Mouse (Mus musculus) testis, adult 2 months (tissue): ENCODE measurements at regions not wholly inside any gene's neighbourhood (a gene's known extent, or its start where the extent isn't known, plus 50 kb on each side); places are given as distances from the start of the nearest gene placed in this dataset.
A peak's percentile ranks its signal among the peaks of the same experiment; 100 is the strongest.
"Not testable (repeated sequence)": the region's sequence is repeated elsewhere in the genome, so short reads cannot be mapped to it uniquely, and the experiment has no call there.

Experiments
- H3K27ac ChIP-seq: fragments of 200-500 bp; 2 replicates; pipeline ENCODE4 v1.5.1; 2012; ENCODE audit warnings: low read depth, low read length; ENCODE audit not compliant: control insufficient read depth, insufficient read depth
- H3K27me3 ChIP-seq: fragments of 200-500 bp; 2 replicates; pipeline ENCODE4 v1.6.1; 2012; ENCODE audit warnings: mild to moderate bottlenecking, low read length, moderate library complexity; ENCODE audit not compliant: control insufficient read depth, insufficient read depth
- H3K36me3 ChIP-seq: fragments of 200-500 bp; 2 replicates; pipeline ENCODE4 v1.6.1; 2012; ENCODE audit warnings: mild to moderate bottlenecking, low read length; ENCODE audit not compliant: control insufficient read depth, insufficient read depth
- H3K4me1 ChIP-seq: fragments of 200-500 bp; 2 replicates; pipeline ENCODE4 v1.6.1; 2012; ENCODE audit warnings: low read length; ENCODE audit not compliant: control insufficient read depth, insufficient read depth
- H3K4me3 ChIP-seq: fragments of 200-500 bp; 2 replicates; pipeline ENCODE4 v1.5.1; 2012; ENCODE audit warnings: low read depth, mild to moderate bottlenecking, low read length, moderate library complexity, mixed read lengths; ENCODE audit not compliant: control insufficient read depth
- CTCF ChIP-seq: fragments of 200-500 bp; IDR thresholded peaks from 2 replicates; pipeline ENCODE4 v1.5.1; 2012; ENCODE audit warnings: low read depth, mild to moderate bottlenecking, inconsistent platforms, low read length, moderate library complexity; ENCODE audit not compliant: control insufficient read depth, insufficient read depth, insufficient replicate concordance
- POLR2A ChIP-seq: fragments of 200-500 bp; IDR thresholded peaks from 2 replicates; pipeline ENCODE4 v1.6.1; 2012; ENCODE audit warnings: low read depth, mild to moderate bottlenecking, inconsistent platforms, low read length, moderate library complexity; ENCODE audit not compliant: control insufficient read depth

DNA sequence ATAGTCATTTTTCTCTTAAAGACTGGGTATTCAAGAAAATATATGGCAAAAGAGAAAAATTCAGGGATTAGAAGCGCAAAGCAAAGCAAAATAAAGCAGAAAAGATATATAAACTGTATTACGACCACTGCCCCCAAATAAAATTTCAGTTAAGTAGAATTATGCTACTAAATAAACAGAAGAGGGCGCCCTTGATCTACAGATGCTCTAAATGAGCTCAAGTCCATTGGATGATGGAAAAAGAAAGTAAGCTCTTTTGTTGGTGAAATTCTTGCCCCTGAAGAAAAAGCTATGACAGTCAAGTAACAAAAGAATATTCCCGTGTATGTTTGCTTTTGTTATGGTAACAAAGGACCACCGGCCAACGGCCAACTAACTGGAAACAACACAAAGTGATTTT lies 165.5 kb upstream of the Stk26 start:
- TF ChIP-seq CTCF = no peak
- TF ChIP-seq POLR2A = no peak
- no peaks in the 10 kb centered on the region for H3K36me3 ChIP-seq
- H3K4me3 ChIP-seq = no peak overlapping the region
- no peak overlapping the region for H3K27ac ChIP-seq
- no peaks in the 10 kb centered on the region for H3K4me1 ChIP-seq
- no peaks in the 10 kb centered on the region for H3K27me3 ChIP-seq

DNA sequence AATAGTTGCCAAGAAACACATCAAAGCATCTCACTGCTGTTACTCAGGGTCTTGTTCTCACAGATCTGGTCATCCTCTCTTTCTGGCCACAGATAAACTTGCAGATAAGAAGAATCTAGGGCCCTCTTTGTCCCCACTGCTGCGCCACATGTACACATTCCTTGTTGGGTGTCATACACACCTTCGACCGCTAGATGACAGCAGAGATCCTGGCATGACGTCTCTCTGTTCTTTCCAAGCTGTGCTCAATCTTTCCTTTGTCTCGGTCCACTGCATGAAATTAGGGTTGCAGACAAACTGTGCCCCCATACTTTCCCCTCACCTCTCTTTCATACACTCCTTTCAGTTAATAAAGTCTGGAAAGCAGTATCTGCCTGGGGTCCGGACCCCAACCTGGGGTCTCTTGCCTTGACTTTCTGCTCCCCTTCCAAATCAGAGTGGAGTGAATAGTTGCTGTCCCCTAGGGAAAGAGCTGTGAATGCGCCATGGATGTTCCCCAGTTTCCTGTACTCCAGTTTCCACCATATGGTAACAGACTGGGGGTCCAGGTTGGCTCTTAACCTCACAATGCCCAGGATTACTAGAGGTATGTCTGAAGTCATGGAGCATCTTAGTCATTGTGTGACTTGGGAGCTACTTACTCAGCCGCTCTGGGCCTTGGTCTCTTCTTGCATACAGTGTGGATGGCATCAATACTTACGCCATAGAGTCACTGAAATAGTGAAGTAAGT lies 182.8 kb upstream of the Stk26 start:
- TF ChIP-seq POLR2A = no peak
- TF ChIP-seq CTCF = peak; percentile 70; the same call in 1 of the 2 replicates
- no peaks in the 10 kb centered on the region for H3K27me3 ChIP-seq
- H3K27ac ChIP-seq = no peak overlapping the region
- no peaks in the 10 kb centered on the region for H3K4me1 ChIP-seq
- no peaks in the 10 kb centered on the region for H3K36me3 ChIP-seq
- no peak overlapping the region for H3K4me3 ChIP-seq

DNA sequence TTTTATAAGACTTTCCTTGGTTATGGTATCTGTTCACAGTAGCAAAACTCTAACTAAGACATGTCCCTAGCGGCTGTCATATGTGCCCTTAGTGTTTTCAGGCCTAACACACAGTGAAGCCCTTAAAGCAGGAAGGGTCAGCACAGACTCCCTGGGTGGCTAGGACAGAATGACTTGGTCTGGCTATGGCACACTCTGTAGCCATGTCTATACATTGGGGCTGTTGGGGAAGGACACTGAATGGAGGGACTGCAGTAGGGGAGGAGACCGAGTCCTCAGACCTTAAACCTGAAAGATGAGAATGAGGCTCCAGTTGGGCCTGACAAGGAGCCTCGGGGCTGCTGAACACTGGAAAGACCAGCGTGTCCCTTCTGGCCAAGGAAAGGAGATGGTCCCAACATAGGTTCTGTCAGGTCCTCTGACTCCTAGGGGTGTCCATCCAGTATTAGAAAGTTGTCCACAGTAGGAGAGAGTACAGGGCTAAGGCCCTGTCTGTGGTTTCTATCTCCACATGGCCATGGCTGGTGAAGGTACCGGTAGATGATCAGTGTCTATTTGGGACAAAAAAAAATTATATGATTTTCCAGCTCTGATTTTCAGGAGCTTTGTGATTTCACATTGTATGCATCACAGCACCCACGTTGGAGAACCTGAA lies 183.5 kb upstream of the Stk26 start:
- no peak for TF ChIP-seq POLR2A
- no peak for TF ChIP-seq CTCF
- H3K4me3 ChIP-seq = no peak overlapping the region
- H3K27ac ChIP-seq = no peak overlapping the region
- H3K36me3 ChIP-seq = no peaks in the 10 kb centered on the region
- no peaks in the 10 kb centered on the region for H3K27me3 ChIP-seq
- H3K4me1 ChIP-seq = no peaks in the 10 kb centered on the region

DNA sequence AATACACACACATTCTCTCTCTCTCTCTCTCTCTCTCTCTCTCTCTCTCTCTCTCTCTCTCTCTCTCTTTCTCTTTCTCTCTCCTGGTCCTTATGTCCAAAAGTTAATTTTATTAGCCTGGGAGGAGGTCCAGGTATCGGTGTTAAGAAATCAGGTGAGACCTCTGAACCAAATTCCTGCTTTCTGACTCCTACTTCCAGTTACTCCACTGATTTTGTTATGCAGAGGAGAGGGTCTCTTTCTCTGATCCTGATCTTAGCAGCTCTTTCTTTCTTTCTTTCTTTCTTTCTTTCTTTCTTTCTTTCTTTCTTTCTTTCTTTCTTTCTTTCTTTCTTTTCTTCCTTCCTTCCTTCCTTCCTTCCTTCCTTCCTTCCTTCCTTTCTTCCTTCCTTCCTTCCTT lies 185.5 kb upstream of the Stk26 start:
- not testable (repeated sequence) for H3K27ac ChIP-seq, H3K36me3 ChIP-seq, H3K27me3 ChIP-seq, H3K4me3 ChIP-seq, H3K4me1 ChIP-seq

DNA sequence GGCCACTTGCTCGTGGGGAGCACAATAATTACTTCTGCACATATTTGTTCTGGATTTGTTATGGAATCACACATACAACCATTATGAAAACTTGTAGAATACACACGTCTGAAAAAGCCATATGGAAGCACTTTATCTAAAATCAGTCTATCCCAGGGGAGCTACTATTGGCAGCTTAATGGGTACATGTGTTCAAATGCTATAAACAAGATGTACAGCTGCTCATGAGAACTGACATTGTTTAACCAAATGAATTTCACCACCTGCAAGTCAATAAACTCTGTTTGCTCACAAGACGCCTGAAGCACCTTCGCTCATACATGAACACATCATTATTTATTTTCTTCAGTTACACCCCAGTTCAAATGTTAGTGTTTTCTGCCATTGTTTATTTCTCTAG lies 199.5 kb upstream of the Stk26 start:
- no peaks in the 10 kb centered on the region for H3K36me3 ChIP-seq
- TF ChIP-seq POLR2A = no peak
- TF ChIP-seq CTCF = no peak
- no peaks in the 10 kb centered on the region for H3K4me1 ChIP-seq
- H3K27me3 ChIP-seq = no peaks in the 10 kb centered on the region
- no peak overlapping the region for H3K4me3 ChIP-seq
- H3K27ac ChIP-seq = no peak overlapping the region

DNA sequence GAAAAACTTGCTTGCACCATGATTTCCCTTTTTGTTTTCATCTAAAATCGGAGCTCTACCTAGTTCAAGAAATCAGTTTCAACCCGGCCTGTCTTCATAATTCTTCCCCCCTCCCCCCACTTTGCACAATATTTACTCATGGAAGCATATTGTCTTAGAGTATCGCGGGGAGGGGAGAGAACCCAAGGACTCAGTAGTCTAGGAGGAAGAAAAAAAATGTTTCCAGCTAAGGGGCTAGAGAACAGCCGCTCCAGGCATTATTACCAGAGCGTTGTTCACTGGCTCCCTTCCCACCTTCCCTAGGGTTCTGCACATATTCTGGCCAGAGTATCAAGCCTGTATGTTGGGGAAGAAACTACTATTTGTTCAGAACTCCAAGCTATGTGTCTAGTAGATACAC lies 205.2 kb upstream of the Stk26 start:
- no peaks in the 10 kb centered on the region for H3K36me3 ChIP-seq
- TF ChIP-seq CTCF (no peak), POLR2A (no peak)
- H3K27ac ChIP-seq = peak overlapping the region; percentile 57
- no peaks in the 10 kb centered on the region for H3K27me3 ChIP-seq
- H3K4me1 ChIP-seq = no peaks in the 10 kb centered on the region
- peak overlapping the region; percentile 75 for H3K4me3 ChIP-seq

DNA sequence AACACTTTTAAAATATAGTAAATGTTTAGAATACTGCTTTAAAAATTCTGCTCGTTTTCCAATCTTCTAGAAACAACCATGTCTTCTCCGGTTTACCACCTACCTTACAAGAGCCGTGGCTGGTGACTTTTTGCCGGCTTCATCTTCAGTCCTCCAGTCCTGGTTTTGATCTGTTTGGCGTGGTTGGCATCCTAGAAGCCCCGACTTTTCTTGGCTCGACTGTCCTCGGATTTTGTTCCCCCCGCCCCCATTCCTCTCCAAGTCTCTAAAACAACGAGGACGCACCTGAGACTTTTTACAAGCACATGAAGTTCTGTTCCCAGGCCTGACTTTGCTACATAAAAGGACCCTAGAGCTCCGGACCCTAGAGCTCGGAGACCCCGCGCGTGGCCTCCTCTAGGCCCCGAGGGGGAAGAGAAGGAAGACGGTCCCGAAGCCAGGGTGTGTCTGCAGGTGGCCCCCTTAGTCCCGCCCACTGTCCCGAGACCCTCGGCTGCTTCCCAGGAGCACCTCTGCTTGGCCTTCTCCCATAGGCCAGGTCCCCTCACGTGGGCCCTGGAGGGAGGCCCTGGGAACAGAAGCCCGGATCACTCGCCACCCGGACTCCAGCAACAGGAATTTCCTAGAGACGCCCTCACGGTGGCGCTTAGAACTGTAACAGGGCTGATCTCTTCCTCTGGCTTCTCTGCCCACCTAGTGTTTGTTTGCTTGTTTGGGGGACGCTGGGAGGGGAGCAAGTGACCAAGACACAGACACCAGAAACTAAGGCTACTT lies 205.8 kb upstream of the Stk26 start:
- Histone ChIP-seq H3K4me3 (peak overlapping the region; percentile 75), H3K27me3 (no peaks in the 10 kb centered on the region), H3K27ac (peak overlapping the region; percentile 57), H3K36me3 (no peaks in the 10 kb centered on the region), H3K4me1 (no peaks in the 10 kb centered on the region)
- TF ChIP-seq POLR2A (peak; percentile 33; the same call in 1 of the 2 replicates), CTCF (no peak)
